Mouse (Mus musculus) right cerebral cortex, adult 18-20 months (tissue): Measurements from ENCODE around the gene Ccdc9.
"Not testable (repeated sequence)": the region's sequence is repeated elsewhere in the genome, so short reads cannot be mapped to it uniquely, and the experiment has no call there.

Source experiments
- DNase-seq: peaks from one replicate; pipeline ENCODE4 v3.0.0; 2022; ENCODE audit warnings: mixed read lengths

Gene Ccdc9

DNA sequence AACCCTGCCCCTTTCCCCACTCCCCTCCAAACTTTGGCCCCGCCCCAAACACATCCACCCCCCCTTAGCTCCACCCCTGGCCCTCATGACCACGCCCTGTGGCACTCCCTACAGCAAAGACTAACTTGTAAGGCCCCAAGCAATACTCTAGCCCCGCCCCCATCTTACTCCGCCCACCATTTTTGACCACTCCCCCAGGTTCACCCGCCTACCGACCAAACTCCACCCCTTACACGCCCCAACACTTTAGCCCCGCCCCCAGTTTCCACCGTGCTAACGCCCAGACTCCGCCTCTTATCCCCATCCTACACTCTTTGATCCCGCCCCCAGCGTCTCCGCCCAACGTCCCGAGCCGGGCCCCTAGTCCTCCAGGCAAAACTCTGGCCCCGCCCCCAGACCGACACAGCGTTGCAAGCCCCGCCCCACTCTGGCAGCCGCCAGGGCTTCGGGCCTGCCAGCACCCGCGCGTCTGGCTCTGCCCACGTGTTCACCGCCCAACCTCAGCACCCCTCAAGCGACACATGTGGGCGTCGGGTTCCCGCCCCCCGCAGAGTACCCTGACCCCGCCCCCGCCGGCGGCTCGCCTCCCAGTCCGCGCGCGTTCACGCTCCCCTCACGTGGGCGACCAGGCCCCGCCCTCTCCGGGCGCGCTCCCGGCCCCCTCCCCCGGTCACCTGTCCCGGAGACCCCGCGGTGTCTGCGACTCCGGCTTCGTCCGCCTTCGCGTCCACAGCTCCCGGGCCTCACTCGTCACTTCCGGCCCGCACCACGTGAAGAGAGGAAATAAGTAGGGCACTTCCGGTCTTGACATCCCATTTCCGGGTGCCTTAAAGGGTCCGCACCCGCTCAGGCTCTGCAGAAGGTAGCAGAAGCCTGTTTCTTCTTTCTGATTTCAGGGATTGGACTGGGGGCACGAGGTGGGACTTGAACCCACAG lies at the start of gene Ccdc9:
Ccdc9 (minus strand) TSS at position 770 of the 936 bp plus-strand sequence.
- peak; percentile 99 for DNase-seq

DNA sequence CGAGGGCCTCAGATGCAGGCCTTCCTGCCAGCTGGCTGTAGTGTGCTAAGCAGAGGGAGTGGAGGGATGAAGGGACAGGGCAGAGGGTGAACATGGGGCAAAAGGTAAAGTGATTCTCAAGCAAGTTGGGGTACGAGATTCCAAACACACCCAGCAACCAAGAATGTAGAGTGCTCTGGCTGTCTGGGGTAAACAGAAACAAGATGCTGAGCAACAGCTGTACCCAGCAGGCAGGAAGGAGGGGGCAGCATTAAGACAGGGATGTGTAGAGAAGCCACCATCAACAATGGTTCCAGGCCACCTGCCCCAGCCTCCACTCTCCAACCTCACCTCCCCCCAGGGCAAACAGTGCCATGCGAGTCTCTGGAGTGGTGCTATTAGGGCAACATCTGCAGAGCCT lies 42.6 kb upstream of the Ccdc9 start:
- DNase-seq, result no peak

DNA sequence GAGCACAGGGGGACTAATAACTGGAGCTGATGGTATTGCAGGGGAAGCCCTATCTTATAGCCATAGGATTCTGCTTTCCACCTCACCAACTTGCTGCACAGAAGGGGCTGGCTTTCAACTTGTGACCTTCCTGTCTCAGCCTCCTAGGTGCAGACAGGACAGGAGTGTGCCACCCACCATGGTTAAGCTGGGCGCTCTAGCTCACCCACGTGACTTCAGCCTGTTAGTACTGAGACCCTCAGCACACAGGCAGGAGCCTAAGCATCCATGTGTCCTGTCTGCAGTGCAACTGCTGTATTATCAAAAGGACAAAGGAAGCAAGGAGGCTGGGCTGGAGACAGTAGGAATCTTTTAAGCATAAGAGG lies 40.0 kb upstream of the Ccdc9 start:
- no peak for DNase-seq

DNA sequence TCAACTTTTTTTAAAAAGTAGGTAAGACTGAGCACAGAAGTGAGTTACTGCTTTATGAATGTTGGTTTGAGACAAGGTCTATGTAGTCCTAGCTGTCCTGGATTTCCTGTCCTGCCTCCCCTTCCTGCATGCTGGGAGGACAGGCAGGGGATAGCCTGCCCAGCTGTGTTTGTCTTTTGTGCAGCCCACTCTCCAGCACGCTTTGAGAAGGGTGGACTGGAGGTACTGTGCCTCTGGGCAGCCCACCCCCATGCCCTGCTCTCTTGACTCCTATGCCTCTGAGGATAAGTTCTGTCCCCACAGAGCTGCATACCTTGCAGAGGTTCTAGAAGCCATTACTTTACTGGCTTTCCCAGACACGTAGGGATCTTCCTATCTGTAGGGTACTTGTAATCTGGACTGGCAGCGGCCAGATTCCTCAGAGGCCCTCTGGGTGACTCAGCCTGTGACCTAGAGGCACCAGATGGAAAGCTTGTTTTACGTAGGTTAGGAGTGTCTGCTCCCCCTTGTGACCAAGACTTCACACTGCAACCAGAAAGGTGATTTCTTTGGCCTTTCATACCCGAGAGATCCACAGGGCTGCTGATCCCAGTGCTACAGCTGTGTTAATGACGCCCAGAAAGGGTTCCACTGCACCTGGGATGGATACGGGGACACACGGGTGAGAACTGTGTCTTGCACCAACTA lies 39.5 kb upstream of the Ccdc9 start:
- no peak for DNase-seq

DNA sequence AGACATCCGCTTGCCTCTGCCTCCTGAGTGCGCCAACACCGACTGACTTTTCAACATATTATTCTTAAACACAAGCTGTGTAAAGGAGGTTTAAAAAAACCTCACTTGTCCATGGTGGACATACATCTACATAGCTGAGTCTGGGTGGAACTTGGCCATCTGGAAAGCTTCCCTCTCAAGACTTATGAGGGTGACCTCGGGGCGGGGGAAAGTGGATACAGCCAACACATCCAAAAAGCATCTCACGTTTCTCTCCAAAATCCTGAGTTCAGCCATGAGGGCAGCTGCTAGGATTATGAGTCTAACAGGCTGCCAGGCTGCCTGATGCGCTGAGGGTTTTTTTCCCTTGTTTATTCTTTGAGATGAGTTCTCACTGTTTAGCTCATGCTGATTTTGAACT lies 38.1 kb upstream of the Ccdc9 start:
- no peak for DNase-seq

DNA sequence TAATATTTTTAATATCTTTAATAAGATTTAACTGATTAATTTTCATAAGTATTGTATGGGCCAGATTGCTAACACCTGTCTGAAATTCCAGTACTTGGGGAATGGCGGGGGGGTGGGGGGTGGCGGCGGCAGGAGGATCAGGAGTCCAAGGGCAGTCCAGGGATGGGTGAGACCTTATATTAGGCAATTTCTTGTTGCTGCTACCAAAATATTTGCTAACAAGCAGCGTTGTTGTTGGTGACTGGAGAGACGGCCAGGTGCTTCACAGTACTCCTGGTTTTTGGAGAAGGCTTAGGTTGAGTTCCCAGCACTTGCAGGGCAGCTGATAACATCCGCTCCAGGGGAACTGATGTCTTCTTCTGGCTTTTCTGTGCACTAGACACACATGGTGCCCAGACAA lies 33.9 kb upstream of the Ccdc9 start:
- DNase-seq, result no peak

DNA sequence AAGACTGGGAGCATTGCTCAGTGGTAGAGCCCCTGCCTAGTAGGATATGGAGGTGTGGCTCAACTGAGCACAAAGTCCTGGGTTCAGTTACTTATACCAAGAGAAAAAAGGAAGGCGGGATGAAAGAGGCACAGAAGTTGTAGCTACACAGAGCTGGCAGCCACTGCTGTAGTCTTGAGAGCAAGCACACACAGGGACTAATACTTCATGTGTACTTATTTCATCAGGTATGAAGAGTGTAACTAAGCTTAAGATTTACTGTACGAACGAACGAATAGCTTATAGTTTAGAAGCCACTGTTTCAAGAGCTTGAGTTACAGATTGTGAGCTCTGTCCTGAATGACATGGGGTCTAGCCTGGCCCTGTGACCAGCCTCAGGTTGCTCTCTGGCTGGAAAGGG lies 32.6 kb upstream of the Ccdc9 start:
- no peak for DNase-seq

DNA sequence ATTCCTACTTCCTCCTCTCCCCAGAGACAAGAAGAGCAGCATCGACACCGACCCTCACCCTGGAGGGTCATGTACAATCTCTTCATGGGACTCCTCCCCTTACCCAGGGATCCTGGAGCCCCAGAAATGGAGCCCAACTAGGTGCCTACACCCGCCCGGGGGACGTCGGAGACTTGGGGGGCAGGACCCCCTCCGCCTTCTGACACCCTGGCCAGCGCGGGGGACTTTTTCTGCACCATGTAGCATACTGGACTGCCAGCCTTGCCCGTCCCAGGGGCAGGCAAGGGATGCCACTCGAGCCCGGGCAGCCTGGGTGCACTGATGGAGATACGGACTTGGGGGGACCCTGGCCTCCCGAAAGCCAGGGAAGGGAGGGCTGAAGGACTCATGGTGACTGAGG lies 30.5 kb upstream of the Ccdc9 start:
- DNase-seq, result no peak

DNA sequence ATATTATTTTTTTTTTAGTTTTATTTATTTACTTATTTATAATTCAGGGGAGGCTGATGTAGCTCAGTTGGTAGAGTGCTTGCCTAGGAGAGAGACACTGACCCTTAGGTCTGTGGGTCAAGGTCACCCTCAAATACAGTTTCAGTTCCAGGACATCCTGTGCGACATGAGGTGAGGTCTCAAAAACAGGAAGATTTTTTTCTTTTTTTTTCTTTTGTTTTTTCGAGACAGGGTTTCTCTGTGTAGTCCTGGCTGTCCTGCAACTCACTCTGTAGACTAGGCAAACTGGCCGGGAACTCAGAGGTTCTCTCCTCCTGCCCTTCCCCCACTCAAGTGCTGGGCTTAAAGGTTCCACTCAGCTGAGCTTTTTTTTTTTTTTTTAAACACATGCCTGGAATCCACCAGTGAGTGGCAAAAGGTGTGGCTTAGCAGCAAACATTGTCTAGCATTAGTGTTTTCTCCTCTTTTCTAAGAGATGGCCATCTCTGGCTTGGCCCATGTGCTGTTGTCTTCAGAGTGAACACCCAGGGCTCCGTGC lies 28.7 kb upstream of the Ccdc9 start:
- DNase-seq, result no peak

DNA sequence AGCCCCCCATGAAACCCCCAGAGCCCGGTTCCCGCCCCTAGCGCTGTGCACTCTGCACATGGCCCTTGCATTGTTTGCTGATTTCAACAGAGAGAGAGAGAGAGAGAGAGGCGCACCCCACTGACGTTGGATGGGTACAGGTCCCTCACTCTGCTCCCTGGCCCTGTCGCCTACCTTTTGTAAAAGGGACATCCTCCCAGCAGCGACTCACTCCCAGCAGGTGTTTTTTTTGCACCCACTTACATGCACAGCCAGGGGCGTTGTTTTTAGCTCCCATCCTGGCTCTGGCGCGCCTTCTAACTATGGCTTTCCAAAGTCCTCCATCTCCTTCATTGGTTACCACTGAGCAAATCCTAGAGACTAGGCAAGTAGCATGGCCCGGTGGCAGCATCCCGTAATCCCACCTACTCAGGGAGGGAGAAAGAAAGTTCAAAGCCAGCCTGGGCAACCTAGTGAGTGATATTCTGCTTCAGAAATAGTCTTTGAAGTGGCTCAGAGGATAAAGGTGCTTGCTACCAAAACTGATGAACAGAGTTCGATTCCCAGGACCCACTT lies 27.7 kb upstream of the Ccdc9 start:
- no peak for DNase-seq

DNA sequence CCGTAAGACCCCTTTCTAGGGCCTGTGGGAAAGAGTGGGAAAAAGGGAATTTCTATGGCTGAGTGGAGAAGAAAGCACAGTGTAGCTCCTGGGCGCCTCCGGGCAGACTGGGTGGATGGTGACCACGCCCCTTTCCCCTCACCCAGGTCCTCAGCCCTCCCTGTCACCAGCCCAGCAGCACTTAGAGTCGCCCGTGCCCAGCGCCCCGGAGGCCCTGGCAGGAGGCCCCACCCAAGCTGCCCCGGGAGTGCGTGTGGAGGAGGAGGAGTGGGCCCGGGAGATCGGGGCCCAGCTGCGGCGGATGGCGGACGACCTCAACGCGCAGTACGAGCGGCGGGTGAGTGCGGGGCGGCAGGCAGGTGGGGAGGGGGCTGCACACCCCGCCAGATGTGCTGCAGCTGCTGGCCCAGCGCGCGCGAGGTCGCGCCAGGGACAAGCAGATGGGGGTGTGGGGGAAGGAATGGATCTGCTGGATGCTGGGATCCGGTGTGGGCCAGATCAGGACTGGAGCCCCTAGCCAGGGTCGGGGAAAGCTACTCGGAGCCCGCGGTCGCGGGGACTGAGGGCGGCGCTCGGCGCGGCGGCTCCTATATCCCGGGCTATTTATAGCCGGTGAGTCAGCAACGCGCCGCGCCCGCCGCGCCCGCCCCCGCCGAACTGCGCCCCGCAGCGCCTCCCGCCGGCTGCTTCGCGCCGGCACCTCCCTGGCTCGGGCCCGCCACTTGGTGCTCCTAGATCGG lies 27.1 kb upstream of the Ccdc9 start:
- peak; percentile 75 for DNase-seq

DNA sequence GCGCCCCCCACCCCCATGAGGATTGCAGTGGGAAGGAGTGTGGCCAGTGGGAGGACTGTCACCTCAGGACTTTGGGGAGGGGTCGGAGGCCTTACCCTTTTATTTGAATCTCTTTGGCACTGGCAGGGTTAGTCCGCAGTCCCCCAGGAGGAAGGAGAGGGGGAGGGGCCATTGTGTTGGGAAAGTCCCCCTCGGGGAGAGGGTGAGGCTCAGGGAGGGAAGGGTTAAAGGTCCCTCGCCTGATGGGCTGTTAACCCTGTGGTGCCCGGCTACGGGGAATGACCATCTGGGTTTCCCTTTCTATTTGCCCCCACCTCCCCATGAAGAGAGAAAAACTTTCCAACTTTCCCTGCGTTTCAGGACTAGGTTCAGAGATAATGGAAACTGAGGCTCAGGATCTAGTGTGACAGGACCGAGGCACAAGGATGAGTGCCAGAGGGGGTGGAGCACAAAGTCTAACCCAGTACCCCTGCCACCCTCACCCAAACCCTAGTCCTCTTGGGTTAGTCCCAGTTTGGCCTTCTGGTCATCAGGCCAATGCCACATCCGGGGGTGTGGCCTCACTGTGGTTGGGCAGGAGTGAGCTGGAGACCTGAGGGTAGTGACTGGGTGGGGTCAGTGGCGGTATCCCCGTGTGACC lies 26.2 kb upstream of the Ccdc9 start:
- no peak for DNase-seq

DNA sequence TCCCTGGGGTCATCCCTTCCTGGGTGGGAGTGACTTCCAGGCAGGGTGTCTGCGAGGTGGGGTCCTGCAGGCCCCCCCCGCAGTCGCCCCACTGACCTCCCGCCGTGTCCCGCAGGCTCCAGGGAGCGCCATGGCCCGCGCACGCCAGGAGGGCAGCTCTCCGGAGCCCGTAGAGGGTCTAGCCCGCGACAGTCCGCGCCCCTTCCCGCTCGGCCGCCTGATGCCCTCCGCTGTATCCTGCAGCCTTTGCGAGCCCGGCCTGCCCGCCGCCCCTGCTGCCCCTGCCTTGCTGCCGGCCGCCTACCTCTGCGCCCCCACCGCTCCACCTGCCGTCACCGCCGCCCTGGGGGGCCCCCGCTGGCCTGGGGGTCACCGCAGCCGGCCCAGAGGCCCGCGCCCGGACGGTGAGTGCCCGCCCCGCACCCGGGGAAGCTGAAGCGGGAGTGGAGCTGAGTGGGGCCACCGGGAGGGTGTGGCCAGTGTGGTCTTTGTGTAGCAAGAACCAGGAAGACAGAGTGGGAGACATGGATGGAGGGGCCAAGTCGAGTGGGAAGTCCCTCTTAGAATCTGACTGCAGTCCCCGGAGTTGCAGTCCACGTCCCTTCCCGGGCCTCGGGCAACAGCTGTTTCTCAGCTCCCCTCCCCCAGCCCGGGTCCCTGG lies 25.5 kb upstream of the Ccdc9 start:
- DNase-seq, result no peak

DNA sequence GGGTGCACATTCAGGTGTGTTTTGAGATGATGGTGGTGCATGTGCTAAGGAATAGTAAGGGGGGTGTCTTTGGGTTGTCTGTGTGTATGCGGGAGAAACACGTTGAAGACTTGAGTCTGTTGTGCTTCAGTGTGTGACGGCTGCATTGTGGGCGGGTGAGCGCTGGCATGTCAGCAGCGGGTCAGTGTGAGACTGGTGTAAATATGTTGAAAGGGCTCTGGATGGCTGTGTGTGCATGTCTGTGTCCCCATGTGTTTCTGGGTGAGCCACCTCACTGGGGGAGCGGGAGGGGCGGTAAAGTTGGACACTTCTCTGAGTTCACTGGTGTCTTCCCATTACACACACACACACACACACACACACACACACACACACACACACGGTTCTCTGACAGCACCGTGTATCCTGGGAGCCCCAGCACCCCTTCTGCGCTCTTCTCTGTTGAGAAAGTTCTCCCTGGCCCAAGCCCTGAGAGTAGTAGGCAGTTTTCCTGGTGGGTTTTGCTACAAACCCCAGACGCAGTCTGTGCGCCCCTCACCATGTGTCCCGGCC lies 24.9 kb upstream of the Ccdc9 start:
- peak; percentile 32 for DNase-seq

DNA sequence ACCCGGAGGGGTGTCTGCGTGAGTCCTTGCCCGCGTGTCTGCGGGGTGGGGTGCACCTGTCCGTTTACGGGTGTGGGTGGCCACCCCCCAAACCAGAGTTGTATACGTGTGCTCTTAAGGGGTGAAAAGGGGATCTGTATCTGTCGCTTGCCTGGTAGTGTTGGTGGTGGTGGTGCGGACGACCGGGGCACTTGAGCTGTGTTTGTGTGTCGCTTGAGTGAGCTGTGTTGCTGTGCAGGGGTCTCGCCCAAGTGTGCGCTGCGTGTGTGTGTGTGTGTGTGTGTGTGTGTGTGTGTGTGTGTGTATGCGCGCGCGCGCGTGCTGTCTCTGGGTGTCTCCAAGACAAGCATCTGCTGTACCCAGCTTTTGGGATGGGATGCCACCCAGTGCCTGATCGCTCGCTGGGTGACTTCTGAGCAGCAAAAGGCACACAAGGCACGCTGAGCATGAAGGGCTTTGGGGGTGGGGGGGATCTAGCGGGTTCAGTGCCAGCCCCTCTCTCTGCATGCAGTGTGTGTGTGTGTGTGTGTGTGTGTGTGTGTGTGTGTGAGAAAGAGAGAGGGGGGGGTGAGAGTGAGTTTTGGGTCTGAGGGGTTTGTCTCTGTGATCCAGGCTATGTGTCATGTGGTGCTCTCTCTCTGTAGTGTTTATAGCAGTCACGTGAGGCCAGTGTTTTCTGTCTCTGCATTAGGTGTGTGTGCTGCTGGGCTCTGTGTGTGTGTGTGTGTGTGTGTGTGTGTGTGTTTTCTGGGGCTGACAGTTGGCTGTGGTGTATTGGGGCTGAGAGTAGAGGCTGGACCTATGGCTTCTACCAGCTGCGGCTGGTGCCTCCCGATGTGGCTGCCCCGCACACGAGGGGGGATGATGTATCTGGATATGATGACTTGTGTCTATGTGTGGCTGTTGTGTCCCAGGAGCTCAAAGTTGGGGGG lies 24.2 kb upstream of the Ccdc9 start:
- peak; percentile 64 for DNase-seq

DNA sequence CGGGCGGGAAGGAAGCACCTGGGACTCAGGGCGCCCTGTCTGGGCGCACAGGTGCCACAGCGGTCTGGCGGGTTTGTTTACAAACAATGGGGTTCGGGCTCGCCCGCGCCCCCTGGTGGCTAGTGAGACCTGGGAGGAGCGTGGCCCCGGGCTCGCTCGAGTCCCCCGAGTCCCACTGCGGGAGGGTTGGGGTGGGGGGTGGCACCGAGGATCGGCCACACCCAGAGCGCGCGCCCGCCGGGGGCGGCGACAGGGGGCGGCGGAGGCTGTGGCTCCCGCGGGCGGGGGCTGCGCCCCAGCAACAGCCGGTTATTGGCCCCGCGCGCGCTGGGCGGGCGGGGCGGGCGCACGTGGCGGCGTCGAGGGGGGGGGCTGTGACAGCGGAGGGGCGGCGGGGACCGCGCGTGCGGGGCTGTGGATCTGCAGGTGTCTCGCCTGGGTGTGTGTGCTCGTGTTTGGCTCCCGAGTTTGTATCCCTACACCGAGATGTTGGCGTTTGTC lies 23.5 kb upstream of the Ccdc9 start:
- peak; percentile 75 for DNase-seq

DNA sequence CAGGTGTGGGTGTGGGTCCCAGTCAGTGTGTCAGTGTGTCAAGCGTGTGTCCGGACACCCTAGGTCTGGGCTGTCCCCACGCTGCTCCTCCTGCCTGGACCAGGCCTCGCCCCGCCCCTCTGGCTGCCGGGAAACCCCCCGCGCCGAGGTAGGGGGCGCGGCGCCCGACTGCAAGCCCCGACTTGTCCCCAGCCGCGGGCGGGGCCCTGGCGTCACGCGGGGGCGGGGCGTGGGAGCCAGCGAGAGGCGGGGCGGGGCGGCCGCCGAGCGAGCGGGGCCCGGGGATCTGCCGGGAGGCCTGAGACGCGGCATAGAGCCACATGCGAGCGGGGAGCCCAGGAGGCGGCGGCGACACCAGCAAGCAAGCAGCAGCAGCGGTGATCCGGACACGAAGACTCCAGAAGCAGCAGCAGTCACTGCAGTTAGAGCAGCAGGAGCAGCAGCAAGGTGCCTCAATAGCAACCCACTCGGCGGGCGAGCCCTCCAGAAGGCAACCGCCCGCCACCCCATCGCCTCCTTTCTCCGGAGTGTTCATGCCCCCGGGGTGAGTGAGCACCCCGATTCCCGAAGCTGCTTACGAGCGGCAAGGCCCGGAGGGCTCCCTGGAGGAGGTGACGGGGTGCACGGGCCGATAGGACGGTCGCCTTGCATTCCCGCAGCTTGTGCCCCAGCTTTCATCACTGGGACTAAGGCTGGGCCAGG lies 22.9 kb upstream of the Ccdc9 start:
- peak; percentile 85 for DNase-seq

DNA sequence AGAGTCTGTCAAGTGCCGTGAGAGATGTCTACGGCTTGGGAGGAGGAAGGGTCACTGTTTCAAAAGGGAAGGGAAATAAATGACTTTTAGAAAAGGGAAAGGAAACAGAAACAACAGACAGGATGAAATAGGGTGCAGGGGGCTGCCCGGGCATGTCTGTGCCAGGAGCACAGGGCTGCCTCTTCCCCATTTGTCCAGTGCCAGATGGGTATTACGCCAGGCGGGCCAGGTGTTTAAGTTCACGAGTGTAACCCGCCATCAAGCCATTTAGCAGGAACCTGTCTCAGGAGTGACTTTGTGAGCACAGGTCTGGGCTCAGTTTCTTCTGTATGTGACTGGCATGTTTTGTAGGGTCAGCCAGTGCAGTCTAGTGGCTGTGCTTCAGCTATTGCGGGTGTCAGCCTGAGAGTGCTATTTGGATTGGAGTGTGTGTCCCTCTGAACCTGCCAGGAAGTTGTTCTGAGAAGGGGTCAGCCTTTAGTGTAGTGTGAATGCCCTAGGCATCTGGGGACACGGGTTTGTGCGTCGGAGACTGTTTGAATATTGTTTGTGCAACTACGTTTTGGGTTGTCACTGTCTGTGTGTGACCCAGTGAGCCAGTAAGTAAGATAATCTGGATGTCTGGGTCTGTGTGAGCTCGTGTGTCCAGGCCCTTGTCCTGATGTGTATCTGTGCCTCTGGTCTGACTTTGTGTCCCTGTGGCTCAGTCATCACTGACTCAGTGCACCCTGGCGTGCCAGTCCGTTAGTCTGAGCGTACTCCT lies 22.1 kb upstream of the Ccdc9 start:
- DNase-seq, result no peak

DNA sequence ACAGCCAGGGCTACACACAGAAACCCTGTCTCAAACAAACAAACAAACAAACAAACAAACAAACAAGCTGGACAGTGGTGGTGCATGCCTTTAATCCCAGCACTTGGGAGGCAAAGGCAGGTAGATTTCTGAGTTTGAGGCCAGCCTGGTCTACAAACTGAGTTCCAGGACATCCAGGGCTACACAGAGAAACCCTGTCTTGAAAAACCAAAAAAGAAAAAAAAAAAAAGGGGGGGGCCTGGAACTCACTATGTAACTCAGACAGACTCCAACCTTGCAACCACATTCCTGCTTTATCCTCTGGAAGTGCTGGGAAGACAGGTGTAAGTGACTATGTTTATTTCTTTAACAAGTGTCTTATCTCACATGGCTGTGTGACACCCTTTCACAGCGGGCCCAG lies 21.5 kb upstream of the Ccdc9 start, which contains the start of gene Bbc3:
Bbc3 (plus strand) TSS at position 301 of the 400 bp plus-strand sequence.
- not testable (repeated sequence) for DNase-seq
